Mouse (Mus musculus) forebrain, embryonic 10.5 days (tissue): ENCODE data around the gene Polrmt. TPM values are rescaled to one million over a fixed set of nuclear protein-coding genes. Genes with fewer than 3 reads are reported as not detected.
A peak's percentile ranks its signal among the peaks of the same experiment; 100 is the strongest.

Source experiments
- DNase-seq: peaks from one replicate; pipeline ENCODE4 v3.0.0-alpha.2; 2017; ENCODE audit warnings: low spot score; ENCODE audit errors: extremely low spot score
- H3K27ac ChIP-seq: fragments of 300-500 bp; sonication (generic); 2 replicates; pipeline ENCODE4 v1.5.1; 2016; ENCODE audit warnings: mild to moderate bottlenecking
- H3K27me3 ChIP-seq: fragments of 300-500 bp; sonication (generic); 2 replicates; pipeline ENCODE4 v1.6.1; 2016; ENCODE audit warnings: mild to moderate bottlenecking; ENCODE audit not compliant: poor library complexity, severe bottlenecking
- H3K36me3 ChIP-seq: fragments of 300-500 bp; sonication (generic); replicated peaks from 2 replicates; pipeline ENCODE4 v1.6.1; 2016; ENCODE audit warnings: mild to moderate bottlenecking, moderate library complexity
- H3K4me1 ChIP-seq: fragments of 300-500 bp; sonication (generic); 2 replicates; pipeline ENCODE4 v1.6.1; 2016
- H3K4me3 ChIP-seq: fragments of 300-500 bp; sonication (generic); 2 replicates; pipeline ENCODE4 v1.5.1; 2016; ENCODE audit warnings: mild to moderate bottlenecking, moderate library complexity
- H3K9me3 ChIP-seq: fragments of 300-500 bp; sonication (generic); 2 replicates; pipeline ENCODE4 v1.6.1; 2016; ENCODE audit warnings: mild to moderate bottlenecking, moderate library complexity
- WGBS: fragments of 180-500 bp; shearing (Covaris S2); methylation state at CpG from one replicate; pipeline ENCODE4 v1.1.7; 2016; 5-methylcytosine and 5-hydroxymethylcytosine counted together
- polyA plus RNA-seq: library from polyadenylated mRNA; unstranded; fragments of >200 nt; fragmentation: Nextera tagmentation; extraction: Ambion mirVana; gene quantifications from 2 replicates; pipeline ENCODE4 v1.2.1, GENCODE M21; 2016

Gene Polrmt
- polyA plus RNA-seq, 1 experiment from 2014 or later: 52.9 TPM

DNA sequence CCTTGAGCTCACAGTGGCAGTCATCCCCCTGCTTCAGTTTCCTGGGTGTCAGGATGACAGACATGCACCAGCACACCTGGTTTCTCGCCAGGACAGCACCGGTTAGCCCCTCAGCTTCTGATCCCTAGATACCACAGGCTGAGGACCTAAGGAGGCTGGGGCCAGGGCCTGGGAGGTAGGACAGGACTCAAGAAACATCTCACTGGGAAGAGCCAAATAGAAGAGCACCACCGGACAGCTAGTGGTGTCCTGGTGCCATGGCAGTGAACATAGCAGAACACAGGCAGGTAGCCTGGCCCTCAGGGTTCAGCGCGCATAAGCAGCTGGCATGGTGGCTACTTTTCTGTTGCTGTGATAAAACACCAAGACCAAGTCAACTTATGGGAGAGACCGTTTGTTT is 47.9 kb downstream of the Polrmt start:
- Histone ChIP-seq H3K4me1 (peaks cover 31% of the 10 kb centered on the region), H3K4me3 (no peak overlapping the region)

DNA sequence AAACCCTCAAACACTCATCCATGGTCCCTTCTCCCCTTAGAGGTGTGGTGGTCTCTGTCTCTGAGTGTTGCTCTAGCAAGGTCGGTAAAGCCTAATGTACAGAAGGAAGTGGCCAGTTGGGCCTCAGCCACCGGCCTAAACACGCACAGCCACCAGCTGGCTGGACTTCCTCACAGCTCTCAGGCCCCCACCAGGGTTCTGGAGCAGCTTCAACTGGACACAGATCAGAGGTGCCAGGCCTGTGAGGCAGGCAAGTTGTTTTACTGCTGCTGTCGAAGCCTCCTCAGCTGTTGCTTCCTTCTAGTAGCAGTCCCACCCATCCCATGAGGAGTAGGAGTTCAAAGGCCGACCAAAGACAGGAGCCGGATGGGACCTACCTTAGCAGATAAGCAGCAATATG is 48.5 kb downstream of the Polrmt start:
- no peak for DNase-seq
- no peaks in the 10 kb centered on the region for H3K36me3 ChIP-seq
- H3K4me1 ChIP-seq: peaks cover 31% of the 10 kb centered on the region
- WGBS: 84% methylated on average over 6 of the region's 6 CpGs
- H3K27ac ChIP-seq: no peak overlapping the region
- H3K27me3 ChIP-seq: no peaks in the 10 kb centered on the region
- H3K4me3 ChIP-seq: no peak overlapping the region
- no peaks in the 10 kb centered on the region for H3K9me3 ChIP-seq

More for the DNA sequence above, 47.9 kb downstream of the Polrmt start:
- Histone ChIP-seq H3K27ac (no peak overlapping the region), H3K36me3 (no peaks in the 10 kb centered on the region), H3K9me3 (no peaks in the 10 kb centered on the region), H3K27me3 (no peaks in the 10 kb centered on the region)
- 97% methylated on average over 6 of the region's 6 CpGs for WGBS
- DNase-seq: no peak

DNA sequence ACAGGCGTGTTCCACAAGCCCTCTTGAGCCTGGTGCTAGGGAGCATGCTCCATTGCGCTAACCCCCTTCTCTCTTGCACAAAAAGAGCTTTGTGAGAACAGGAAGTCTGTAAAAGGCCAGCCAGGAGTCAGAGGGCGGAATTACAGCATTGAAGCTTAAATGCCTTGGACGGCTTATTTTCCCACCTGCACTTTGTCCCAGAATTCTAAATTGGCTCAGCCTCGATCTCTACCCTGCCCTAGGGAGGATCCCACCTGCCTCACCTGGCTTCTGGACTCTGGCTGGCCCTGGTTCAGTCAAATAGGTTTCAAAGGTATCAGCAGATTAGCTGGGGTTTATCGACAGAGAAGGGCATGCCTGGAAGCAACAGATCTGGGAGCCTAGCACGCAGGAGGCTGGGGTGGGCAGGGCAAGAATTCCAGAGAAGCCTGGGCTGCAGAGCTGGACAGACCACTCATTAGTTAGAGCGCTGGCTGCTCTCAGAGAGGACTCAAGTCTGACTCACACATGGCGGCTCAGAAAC is 50.2 kb downstream of the Polrmt start:
- Histone ChIP-seq H3K27me3 (no peaks in the 10 kb centered on the region), H3K4me3 (no peak overlapping the region), H3K27ac (peak overlapping the region; percentile 40; the same call in 1 of the 2 replicates), H3K4me1 (peaks cover 22% of the 10 kb centered on the region), H3K9me3 (peaks cover 7% of the 10 kb centered on the region), H3K36me3 (peaks cover 5% of the 10 kb centered on the region; the same call in 1 of the 2 replicates)
- DNase-seq: no peak
- WGBS: 62% methylated on average over 9 of the region's 9 CpGs

DNA sequence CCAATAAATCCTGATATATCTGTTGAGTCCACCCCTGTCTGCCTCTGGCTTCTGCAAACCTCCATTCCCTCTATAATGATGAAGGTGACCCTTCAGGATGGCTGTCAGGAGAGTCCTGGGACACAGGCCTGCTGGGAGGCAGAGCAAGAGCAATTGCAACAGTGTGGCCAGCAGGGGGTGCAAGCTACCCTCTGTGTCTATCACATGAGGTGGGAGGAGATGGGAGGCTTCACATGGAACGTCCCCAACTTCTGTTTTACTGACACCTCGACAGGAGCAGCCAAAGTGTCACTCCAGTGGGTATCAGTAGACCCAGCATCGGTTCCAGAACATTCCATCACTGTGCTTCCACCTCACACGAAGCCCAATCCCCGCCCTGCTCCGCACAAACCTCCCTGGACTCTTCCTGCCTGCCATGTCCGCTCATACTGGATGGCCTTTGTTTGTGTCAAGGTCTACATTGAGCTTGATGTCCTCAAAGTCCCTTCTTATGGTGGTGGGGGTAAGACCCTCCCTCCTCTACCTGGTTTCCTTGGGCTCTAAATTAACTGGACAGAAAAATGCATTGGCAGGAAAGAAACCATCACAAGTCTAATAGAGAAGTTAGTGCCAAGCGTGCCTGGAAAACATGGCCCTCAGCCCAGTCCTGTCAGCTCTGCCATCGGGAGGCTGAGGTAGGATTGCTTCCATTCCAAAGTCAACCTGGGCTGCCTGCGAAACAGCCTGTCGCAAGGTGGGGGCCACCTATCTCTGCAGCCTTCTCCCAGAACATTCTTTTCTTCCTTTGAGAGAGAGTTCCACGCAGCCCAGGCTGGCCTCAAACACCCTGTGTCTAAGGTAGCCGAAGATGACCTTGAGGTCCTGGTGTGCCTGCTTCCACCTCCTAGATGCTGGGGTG is 50.9 kb downstream of the Polrmt start:
- 69% methylated on average over 13 of the region's 13 CpGs for WGBS
- H3K4me3 ChIP-seq: 0 out of 2 replicates have a peak overlapping the region, but pooled peaks have one; percentile 2
- no peaks in the 10 kb centered on the region for H3K27me3 ChIP-seq
- peak; percentile 70 for DNase-seq
- peaks cover 7% of the 10 kb centered on the region for H3K9me3 ChIP-seq
- H3K4me1 ChIP-seq: peaks cover 15% of the 10 kb centered on the region
- peaks cover 5% of the 10 kb centered on the region; the same call in 1 of the 2 replicates for H3K36me3 ChIP-seq
- peak overlapping the region; percentile 40; the same call in 1 of the 2 replicates for H3K27ac ChIP-seq

DNA sequence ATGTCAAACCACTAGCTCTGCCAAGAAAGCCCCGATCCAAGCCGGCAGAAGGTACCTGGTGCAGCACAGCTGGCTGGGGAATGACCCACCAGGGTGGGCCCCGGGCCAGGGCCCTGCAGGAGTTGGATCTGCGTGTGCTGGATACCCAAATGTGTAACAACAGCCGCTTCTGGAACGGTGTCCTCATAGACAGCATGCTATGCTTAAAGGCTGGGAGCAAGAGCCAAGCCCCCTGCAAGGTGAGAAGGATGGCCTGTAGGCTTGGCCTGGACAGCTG is 52.1 kb downstream of the Polrmt start:
- Histone ChIP-seq H3K36me3 (peaks cover 13% of the 10 kb centered on the region), H3K4me3 (no peak overlapping the region), H3K4me1 (peaks cover 15% of the 10 kb centered on the region), H3K27ac (no peak overlapping the region), H3K9me3 (peaks cover 7% of the 10 kb centered on the region), H3K27me3 (no peaks in the 10 kb centered on the region)
- DNase-seq: no peak
- WGBS: 89% methylated on average over 6 of the region's 6 CpGs

DNA sequence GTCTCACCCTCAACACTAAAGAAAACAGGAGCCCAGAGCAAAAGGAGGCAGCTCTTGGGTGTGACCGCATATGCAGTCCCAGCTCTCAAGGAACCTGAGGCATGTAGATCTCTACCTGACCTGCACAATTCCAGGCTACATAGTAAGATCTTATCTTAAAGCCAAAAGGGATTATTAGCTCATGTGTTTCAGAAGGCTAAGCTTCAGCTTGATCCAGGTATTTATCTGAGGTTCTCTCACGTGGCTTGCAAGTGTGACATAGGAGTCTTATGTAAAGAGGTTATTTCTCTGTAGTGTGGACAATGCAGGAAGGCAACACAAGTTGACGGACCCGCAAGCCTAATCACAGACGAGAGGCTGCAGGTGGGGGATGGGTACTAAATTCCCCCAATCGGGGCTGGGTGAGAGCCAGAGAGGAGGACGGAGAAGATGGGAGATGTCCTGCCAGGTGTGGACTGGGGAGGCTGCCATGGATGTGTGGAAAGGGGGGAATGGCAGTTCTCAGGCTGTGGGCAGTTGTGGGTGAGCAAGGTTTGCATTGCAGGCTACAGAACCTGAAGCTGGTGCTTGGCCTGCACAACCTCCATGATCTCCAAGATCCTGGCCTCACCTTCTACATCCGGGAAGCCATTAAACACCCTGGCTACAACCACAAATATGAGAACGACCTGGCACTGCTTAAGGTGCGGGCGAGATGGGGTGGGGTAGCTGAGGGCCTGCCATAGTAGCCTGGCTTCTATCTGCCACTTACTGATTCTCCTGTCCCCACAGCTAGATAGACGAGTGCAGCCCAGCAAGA is 52.6 kb downstream of the Polrmt start:
- Histone ChIP-seq H3K27ac (no peak overlapping the region; the same call in 1 of the 2 replicates), H3K9me3 (peaks cover 7% of the 10 kb centered on the region), H3K4me1 (peaks cover 15% of the 10 kb centered on the region), H3K27me3 (no peaks in the 10 kb centered on the region), H3K36me3 (peaks cover 18% of the 10 kb centered on the region), H3K4me3 (no peak overlapping the region)
- DNase-seq: no peak
- WGBS: 80% methylated on average over 12 of the region's 12 CpGs

DNA sequence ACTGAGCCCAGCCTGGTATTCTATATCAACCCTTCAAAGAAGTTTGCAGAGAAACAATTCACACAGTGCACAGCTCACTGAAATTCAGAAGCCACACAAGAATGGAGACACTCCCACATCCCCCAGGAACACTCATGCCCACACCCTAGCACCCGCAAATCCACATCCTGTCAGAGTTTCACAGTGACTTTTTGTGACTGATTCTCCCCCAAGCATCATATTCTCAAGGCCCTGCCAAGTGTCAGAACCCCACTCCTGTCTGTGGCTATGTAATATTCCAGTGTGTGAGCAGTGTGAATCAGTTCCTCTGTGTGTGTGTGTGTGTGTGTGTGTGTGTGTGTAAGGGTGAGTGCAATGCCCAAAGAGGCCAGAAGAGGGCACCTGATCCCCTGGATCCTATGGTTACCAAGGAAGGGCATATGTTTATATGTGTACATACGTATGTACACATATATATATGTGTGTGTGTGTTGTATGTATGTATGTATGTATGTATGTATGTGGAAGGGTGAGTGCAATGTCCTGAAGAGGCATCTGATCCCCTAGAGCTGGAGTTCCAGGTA is 54.3 kb downstream of the Polrmt start:
- Histone ChIP-seq H3K27me3 (no peaks in the 10 kb centered on the region), H3K27ac (no peak overlapping the region), H3K4me3 (no peak overlapping the region), H3K9me3 (peaks cover 7% of the 10 kb centered on the region), H3K36me3 (peaks cover 35% of the 10 kb centered on the region), H3K4me1 (peaks cover 15% of the 10 kb centered on the region)
- WGBS: 98% methylated on average over 2 of the region's 2 CpGs
- DNase-seq: no peak

DNA sequence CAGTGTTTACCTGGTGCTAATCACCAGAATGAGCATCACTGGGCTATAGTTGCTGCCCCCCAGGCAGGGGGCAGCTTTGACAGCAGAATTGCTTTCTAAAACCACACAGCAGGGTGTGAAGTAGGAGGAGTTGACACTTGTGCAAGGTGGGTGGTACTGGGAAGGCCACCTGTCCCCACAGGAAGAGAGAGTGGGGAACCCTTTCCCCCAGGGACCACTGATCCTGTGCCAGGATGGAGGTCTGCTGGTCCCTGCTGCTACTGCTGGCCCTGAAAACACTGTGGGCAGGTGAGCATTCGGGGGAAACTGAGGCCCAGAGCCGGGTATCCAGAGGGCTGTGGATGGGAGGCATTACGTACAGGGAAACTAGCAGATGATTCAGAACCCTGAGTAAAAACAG is 57.2 kb downstream of the Polrmt start:
- H3K4me1 ChIP-seq: peaks cover 4% of the 10 kb centered on the region
- H3K4me3 ChIP-seq: no peak overlapping the region
- WGBS: 93% methylated on average over 3 of the region's 3 CpGs
- no peak for DNase-seq
- no peak overlapping the region for H3K27ac ChIP-seq
- no peaks in the 10 kb centered on the region for H3K27me3 ChIP-seq
- H3K9me3 ChIP-seq: peaks cover 7% of the 10 kb centered on the region
- H3K36me3 ChIP-seq: peaks cover 64% of the 10 kb centered on the region

DNA sequence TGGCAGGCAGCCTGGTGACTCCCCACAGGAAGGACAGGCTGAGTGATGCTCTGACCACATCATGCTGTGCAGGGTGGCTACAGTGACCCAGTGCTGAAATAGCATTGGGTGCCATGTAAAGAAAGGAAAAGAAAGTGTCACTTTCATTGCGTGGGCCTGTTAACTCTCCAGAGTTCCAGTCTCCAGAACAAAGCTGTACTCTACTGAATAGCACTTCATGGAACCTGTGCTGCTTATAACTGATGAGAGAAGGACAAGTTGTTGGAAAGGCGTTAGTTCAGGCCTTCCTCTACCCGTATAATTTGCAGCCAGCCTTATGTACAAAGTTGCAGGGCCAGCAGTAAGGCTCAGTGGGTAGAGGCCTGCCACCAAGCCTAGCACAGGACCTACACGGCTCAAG is 57.7 kb downstream of the Polrmt start, which contains the start of gene Gzmm:
Gene Gzmm, plus strand, starts transcription at position 301 of the 400 bp plus-strand sequence.
- no peaks in the 10 kb centered on the region for H3K27me3 ChIP-seq
- peaks cover 9% of the 10 kb centered on the region for H3K4me1 ChIP-seq
- WGBS: 89% methylated on average over 4 of the region's 4 CpGs
- H3K9me3 ChIP-seq: peaks cover 7% of the 10 kb centered on the region
- no peak within 1 kb of the TSS for H3K27ac ChIP-seq
- no peak within 1 kb of the TSS for H3K4me3 ChIP-seq
- peaks cover 69% of the 10 kb centered on the region for H3K36me3 ChIP-seq
- DNase-seq: no peak

DNA sequence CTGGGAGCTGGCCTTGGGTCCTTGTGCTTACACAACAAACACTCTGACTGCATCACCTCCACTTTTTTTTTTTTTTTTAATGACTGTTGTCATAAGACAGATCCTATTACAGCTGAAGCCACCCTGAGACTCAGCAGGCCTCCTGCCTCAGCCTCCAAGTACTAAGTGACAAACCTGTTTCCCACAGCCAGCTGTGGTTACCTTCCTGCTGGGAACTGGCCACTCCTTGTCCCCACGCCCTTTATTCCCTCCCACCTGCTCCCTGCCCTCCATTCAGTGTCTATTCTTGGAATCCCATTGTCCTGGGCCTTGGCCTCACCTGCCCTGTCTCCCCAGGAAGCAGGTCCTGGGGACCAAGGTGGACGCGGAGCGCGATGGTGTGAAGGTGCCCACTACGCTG is 58.9 kb downstream of the Polrmt start:
- WGBS: 98% methylated on average over 6 of the region's 6 CpGs
- Histone ChIP-seq H3K27me3 (no peaks in the 10 kb centered on the region), H3K36me3 (peaks cover 69% of the 10 kb centered on the region), H3K4me1 (peaks cover 19% of the 10 kb centered on the region), H3K4me3 (no peak overlapping the region), H3K27ac (no peak overlapping the region), H3K9me3 (peaks cover 7% of the 10 kb centered on the region)
- no peak for DNase-seq

DNA sequence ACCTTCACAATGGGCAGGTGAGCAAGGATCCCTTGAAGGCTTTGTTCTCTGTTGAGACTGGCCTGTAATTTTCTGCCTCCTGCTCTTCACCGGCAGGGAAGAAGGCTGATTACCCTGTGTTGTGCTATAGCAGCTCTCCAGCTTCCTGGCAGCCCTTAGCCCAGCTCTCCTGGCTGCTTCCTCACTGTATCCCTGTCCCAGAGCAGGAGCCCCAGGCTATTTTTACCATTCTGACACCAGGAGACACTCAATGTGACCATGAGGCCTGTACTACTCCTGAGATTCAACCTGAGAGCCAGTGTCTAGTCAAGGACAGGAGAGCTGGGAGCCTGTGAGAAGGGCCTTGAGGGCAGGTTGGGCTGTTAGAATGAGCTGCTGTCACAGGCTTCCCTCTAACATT is 59.7 kb downstream of the Polrmt start:
- Histone ChIP-seq H3K4me3 (no peak overlapping the region), H3K36me3 (peaks cover 64% of the 10 kb centered on the region), H3K27me3 (no peaks in the 10 kb centered on the region), H3K4me1 (peaks cover 22% of the 10 kb centered on the region), H3K9me3 (peaks cover under 1% of the 10 kb centered on the region; the same call in 1 of the 2 replicates), H3K27ac (no peak overlapping the region)
- DNase-seq: no peak
- 96% methylated on average over 1 of the region's 1 CpGs for WGBS

DNA sequence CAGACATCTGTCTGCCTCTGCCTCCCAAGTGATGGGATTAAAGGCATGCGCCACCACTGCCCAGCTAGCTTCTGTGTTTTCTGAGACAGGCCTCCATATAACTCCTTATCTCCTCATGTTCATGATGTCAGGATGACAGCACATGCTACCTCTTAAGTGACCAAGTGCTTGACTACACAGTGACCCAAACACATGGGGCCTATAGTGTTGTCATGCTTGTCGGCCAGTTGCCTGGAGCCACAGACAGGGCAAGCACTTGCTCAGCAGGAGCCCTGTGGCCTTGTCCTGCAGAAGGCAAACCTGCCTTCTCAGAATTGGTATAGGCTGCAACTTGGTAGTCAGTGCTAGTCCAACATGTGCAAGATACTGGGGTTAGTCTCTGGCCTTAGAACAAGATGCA is 60.2 kb downstream of the Polrmt start:
- Histone ChIP-seq H3K36me3 (peaks cover 64% of the 10 kb centered on the region), H3K4me1 (peaks cover 26% of the 10 kb centered on the region), H3K4me3 (no peak overlapping the region), H3K27ac (no peak overlapping the region), H3K27me3 (no peaks in the 10 kb centered on the region), H3K9me3 (no peaks in the 10 kb centered on the region)
- WGBS: 92% methylated on average over 2 of the region's 2 CpGs
- no peak for DNase-seq
